Mouse (Mus musculus): Measurements from ENCODE around the gene Tmem150b. TPM values are rescaled to one million over a fixed set of nuclear protein-coding genes. Genes with fewer than 3 reads are reported as not detected.
A peak's percentile ranks its signal among the peaks of the same experiment; 100 is the strongest.

The Tmem150b gene
- 0.14 and 0.20 TPM in 2 replicates for polyA plus RNA-seq (2016; fragmentation: Nextera tagmentation; extraction: Ambion mirVana)

DNA sequence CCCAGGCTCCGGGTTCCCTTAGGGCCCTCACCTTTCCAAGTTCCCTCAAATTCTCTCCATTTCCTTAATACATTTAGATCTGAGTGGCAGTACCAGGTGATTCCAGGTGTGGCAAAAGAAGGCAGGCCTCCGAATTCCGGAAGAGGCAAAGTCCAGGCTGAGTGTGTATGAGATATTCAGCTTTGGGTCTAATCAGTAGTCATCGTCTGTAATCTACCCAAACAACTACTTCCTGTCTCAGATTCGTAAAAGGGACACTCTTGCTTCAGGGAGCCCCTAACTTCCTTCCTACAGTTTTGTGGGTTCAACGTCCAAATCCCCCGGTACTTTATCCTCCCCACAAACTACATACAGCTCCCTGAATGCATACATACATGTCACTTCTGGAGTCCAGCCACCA is at the start of gene Tmem150b:
TSS of gene Tmem150b (minus strand) at position 81 of the 400 bp plus-strand sequence.
- Histone ChIP-seq H3K4me3 (no peak within 1 kb of the TSS; the same call in 1 of the 2 replicates), H3K4me1 (no peaks in the 10 kb centered on the region), H3K27me3 (replicated peaks; ENCODE audit: low read depth, poor library complexity, severe bottlenecking) (no peaks in the 10 kb centered on the region), H3K27ac (replicated peaks) (no peak within 1 kb of the TSS), H3K9me3 (no peaks in the 10 kb centered on the region), H3K36me3 (replicated peaks) (no peaks in the 10 kb centered on the region)
- 84% methylated on average over 7 of the region's 7 CpGs for WGBS
- DNase-seq (ENCODE audit: low spot score) = no peak

DNA sequence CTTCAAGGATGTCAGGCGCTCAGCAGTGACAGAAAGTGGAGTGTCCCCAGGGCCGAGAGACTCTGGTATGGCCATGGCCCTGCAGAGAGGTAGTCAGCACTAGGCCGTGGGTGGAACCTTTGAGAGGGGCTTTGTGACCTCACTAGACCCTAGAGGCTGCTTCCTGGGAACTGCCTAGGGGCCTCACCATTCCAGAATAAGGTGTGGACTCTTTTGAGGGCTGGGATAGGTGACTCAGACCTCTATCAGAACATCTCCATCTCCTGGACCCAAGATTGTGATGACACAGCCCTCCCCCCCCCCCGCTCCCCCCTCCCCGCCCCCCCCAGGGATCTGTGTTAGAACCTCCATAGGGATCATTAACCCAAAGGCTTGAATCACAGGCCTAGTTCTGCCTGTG is 46.2 kb upstream of the Tmem150b start, which contains the start of gene Fam71e2:
TSS of gene Fam71e2 (minus strand) at position 101 of the 400 bp plus-strand sequence.
- no peaks in the 10 kb centered on the region for H3K36me3 ChIP-seq (replicated peaks)
- WGBS = 72% methylated on average over 5 of the region's 5 CpGs
- H3K27me3 ChIP-seq (replicated peaks; ENCODE audit: low read depth, poor library complexity, severe bottlenecking) = peaks cover 20% of the 10 kb centered on the region
- H3K27ac ChIP-seq (replicated peaks) = no peak within 1 kb of the TSS
- no peaks in the 10 kb centered on the region for H3K9me3 ChIP-seq
- DNase-seq (ENCODE audit: low spot score) = no peak
- no peak within 1 kb of the TSS for H3K4me3 ChIP-seq
- H3K4me1 ChIP-seq = no peaks in the 10 kb centered on the region

DNA sequence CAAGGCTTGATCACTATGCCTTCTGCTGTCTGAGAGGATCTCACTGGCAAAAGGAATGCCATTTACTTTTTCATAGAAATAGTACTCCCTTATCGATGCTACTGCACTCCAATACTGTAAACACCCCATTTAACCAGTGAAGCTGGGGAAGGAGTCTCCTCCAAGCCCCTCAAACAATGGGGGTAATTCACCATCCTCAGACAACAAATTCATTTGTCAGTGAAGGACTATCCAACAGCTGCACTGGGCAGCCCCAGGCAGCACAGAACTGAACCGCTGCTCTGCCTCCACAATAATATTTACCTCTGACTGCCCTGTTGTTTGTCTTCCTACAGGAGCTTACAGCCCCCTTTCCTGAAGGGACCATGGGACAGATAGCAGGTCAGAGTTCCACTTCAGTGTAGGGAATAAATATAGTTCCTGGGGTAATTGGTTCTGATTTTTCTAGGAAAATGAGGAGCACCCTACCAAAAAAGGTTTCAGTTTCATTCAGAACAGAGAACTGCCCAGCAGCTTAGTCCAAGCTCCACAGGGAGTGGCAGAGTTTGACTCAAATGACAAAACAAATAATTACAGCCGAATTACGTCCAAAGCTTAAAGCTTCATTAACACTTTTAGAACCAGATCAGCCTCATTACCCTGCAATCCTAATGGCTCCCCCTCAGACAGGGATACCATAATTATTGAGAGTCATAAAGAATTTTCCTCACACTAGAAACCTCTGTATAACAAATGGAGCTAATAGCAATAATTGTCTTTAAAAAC is 40.1 kb upstream of the Tmem150b start:
- 6% methylated on average over 4 of the region's 4 CpGs for WGBS
- Histone ChIP-seq H3K9me3 (no peaks in the 10 kb centered on the region), H3K27ac (replicated peaks) (no peak overlapping the region), H3K4me3 (no peak overlapping the region), H3K27me3 (replicated peaks; ENCODE audit: low read depth, poor library complexity, severe bottlenecking) (no peaks in the 10 kb centered on the region), H3K4me1 (peaks cover 14% of the 10 kb centered on the region), H3K36me3 (replicated peaks) (no peaks in the 10 kb centered on the region)
- no peak for DNase-seq (ENCODE audit: low spot score)

DNA sequence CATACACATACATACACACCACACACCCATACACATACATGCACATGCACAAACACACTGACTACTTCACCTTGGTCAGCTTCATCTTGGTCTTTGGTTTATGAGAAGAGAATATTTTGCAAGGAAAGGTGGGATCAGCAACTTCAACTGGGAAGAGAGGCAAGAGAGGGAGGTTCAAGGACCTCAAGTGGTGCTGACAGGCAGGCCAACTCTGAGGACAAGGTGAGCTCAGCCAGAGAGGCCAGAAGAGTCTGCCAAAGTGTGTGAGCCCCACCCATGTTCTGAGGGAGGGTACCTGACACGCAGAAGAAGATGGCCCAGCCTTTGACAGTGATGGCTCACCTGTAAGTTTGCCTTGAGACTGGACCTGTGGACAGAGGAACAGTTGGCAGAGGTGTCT is 34.6 kb upstream of the Tmem150b start:
- Histone ChIP-seq H3K27me3 (replicated peaks; ENCODE audit: low read depth, poor library complexity, severe bottlenecking) (no peaks in the 10 kb centered on the region; the same call in 1 of the 2 replicates), H3K4me1 (peaks cover under 1% of the 10 kb centered on the region), H3K36me3 (replicated peaks) (no peaks in the 10 kb centered on the region), H3K4me3 (no peak overlapping the region), H3K9me3 (peaks cover 3% of the 10 kb centered on the region; the same call in 1 of the 2 replicates), H3K27ac (replicated peaks) (no peak overlapping the region)
- no peak for DNase-seq (ENCODE audit: low spot score)
- 57% methylated on average over 1 of the region's 1 CpGs for WGBS

DNA sequence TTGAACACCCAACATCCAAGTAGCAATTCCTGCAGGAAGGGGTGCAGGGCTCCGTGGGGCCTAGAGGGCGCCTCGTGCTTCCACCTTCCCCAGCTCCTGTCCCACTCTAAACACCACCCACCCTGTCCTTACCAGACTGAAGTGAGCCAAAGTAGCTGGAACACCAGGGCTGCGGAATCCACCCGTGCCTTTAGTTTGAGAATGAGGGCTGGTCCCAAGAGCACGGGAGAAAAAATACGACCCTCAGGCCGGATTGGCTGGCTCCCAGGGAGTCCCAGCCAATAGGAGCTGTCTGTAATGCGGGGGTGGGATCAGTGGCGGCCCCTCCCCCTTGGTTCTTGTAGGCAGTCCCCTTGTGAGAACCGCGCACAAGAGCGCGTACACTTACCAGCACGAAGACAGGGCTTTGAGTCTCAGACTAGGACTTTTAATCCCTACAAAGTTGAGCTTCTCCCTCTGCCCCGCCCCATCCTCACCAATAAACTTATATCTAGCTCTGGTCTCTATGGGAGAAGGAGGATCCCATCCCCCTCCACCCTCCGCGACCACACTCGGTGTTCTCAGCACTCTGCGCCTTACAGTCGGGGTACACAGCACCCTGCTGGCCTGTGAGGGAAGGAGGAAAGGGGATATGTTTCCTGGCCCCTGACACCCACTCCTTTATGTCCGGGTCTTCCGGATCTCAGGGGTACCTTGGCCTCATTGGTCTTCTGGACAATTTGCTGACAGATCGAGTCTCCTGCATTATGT is 27.9 kb upstream of the Tmem150b start, which contains the start of gene Cox6b2:
TSS of gene Cox6b2 (minus strand) at position 274 of the 750 bp plus-strand sequence.
- H3K9me3 ChIP-seq = peaks cover 3% of the 10 kb centered on the region; the same call in 1 of the 2 replicates
- H3K27ac ChIP-seq (replicated peaks) = peak within 1 kb of the TSS; percentile 85
- peaks cover 12% of the 10 kb centered on the region for H3K27me3 ChIP-seq (replicated peaks; ENCODE audit: low read depth, poor library complexity, severe bottlenecking)
- WGBS = 3% methylated on average over 24 of the region's 24 CpGs
- peaks cover 6% of the 10 kb centered on the region; the same call in 1 of the 2 replicates for H3K36me3 ChIP-seq (replicated peaks)
- peak within 1 kb of the TSS; percentile 59 for H3K4me3 ChIP-seq
- DNase-seq (ENCODE audit: low spot score) = peak; percentile 94
- H3K4me1 ChIP-seq = peaks cover 21% of the 10 kb centered on the region

DNA sequence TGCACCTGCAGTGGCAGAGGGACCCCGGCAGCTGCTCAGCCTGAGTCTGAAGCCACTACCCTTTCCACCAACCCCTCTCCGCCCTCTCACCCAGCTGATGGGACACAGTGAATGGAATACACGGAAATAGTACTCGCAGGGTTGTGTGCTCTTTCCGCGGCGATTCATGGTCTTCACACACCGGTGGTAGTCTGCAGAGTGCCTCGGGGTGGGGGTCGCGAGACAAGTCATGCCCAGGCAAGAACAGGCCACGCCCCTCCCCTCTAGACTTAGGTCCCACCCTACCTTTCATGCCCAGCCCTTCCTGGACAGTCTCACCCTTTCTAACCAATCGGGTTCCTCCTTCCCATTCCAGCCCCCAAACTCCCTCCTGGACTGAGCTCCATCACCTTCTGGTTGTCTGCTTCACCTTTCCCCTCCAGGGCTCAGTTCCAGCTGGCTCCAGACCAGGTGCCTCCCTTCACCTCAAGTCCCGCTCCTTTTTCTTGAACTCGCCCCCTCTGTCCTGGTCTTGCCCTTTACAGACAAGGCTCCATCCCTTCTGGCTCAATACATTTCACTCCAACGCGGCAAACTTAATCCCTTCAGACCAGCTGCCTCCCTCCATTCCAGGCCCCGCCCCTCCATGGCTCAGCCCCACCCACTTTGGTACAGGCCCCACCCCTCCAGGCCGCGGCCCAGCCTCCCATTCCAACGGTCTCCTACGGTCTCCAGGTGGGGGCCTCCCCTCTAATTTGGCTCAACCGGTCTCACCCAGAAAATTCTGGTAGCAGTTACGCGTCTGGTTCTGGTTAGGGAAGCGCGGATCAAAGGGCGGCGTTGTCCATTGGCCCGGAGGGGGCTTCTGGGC is 27.1 kb upstream of the Tmem150b start:
- H3K27me3 ChIP-seq (replicated peaks; ENCODE audit: low read depth, poor library complexity, severe bottlenecking) = peaks cover 12% of the 10 kb centered on the region
- H3K9me3 ChIP-seq = peaks cover 3% of the 10 kb centered on the region; the same call in 1 of the 2 replicates
- peak; percentile 87 for DNase-seq (ENCODE audit: low spot score)
- peak overlapping the region; percentile 85 for H3K27ac ChIP-seq (replicated peaks)
- peaks cover 6% of the 10 kb centered on the region; the same call in 1 of the 2 replicates for H3K36me3 ChIP-seq (replicated peaks)
- peak overlapping the region; percentile 59 for H3K4me3 ChIP-seq
- peaks cover 21% of the 10 kb centered on the region for H3K4me1 ChIP-seq
- 1% methylated on average over 30 of the region's 30 CpGs for WGBS

DNA sequence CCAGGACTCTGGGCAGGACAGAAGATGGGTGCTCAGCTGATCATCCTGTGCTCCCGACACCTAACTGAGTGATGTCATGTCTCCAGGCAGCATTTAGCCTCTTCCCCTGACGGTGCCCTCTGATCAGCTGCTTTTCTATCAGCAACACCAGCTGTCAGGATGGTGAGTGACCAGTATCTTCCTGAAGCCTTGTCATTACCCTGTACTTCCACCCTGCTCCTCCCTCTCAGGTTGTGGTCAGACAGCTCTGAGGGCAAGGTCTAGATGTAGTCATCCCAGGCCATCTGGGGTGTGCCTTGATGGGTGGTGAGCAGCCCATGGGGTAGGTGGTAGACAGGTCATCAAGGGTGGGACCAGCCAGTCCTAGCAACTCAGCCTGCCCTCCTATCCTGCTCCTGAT is 24.1 kb upstream of the Tmem150b start:
- Histone ChIP-seq H3K9me3 (no peaks in the 10 kb centered on the region), H3K4me1 (peaks cover 29% of the 10 kb centered on the region)
- 93% methylated on average over 2 of the region's 2 CpGs for WGBS

DNA sequence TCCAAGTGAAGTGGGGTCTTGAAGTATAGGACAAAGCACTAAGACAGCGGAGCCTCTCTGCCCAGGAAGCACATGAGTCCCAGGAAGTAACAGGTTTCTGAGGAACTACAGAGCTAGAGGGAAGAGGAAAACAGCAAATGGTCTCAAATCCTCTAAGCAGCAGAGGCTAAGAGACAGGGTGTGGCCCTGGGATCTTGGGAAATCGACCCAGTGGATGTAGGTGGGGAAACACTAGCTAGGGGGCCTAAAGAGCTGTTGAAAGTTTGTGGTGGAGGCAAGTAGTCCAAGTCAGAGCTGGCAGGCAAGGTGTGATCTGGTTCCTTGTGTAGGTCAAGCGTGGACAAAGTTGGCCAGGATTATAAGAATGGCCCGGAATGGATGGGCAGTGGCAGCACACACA is 23.3 kb upstream of the Tmem150b start:
- H3K9me3 ChIP-seq = no peaks in the 10 kb centered on the region
- no peak overlapping the region; the same call in 1 of the 2 replicates for H3K27ac ChIP-seq (replicated peaks)
- H3K4me1 ChIP-seq = peaks cover 29% of the 10 kb centered on the region
- no peak overlapping the region for H3K4me3 ChIP-seq
- 82% methylated on average over 4 of the region's 4 CpGs for WGBS
- no peaks in the 10 kb centered on the region for H3K27me3 ChIP-seq (replicated peaks; ENCODE audit: low read depth, poor library complexity, severe bottlenecking)
- H3K36me3 ChIP-seq (replicated peaks) = peaks cover 44% of the 10 kb centered on the region
- DNase-seq (ENCODE audit: low spot score) = no peak

More for the DNA sequence above, 24.1 kb upstream of the Tmem150b start:
- peaks cover 36% of the 10 kb centered on the region for H3K36me3 ChIP-seq (replicated peaks)
- peaks cover 7% of the 10 kb centered on the region for H3K27me3 ChIP-seq (replicated peaks; ENCODE audit: low read depth, poor library complexity, severe bottlenecking)
- DNase-seq (ENCODE audit: low spot score) = no peak
- H3K27ac ChIP-seq (replicated peaks) = no peak overlapping the region
- no peak overlapping the region for H3K4me3 ChIP-seq

DNA sequence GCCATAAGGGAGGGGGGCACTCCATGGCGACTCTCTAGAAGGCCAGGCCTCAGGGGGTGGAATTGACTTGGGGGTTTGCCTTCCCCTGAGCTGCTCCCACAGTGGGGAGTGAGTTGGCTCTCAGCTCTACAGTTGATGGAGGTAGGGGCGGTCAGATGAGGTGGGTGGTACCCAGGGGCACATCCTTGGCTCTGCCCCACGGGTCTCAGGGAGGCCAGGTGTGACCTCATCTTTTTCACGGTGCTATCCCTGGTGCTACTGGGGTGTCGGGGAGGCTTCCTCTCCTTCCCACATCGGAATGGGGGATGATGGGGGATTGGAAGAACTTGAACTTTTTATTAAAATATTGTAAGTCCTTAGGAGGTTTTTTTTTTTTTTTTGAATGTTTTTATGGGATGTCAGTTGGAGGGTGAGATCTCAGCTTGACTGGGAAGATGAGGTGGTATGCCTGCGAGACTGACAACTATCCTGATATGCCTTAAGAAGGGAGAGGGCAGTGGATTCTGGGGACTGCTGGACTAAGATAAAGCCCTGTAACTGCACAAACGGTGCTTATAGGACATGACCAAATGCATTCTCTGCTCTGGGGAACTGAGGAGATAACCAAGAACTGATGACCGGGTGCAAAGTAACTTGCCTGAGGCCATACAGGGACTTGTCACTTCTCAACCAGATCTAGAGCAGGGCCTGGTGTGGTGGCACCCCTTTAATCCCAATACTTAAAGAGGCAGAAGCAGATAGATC is 22.3 kb upstream of the Tmem150b start:
- H3K4me1 ChIP-seq = peaks cover 28% of the 10 kb centered on the region
- H3K36me3 ChIP-seq (replicated peaks) = peaks cover 54% of the 10 kb centered on the region
- no peak for DNase-seq (ENCODE audit: low spot score)
- H3K27ac ChIP-seq (replicated peaks) = no peak overlapping the region
- no peaks in the 10 kb centered on the region for H3K9me3 ChIP-seq
- no peaks in the 10 kb centered on the region for H3K27me3 ChIP-seq (replicated peaks; ENCODE audit: low read depth, poor library complexity, severe bottlenecking)
- WGBS = 75% methylated on average over 9 of the region's 9 CpGs
- H3K4me3 ChIP-seq = no peak overlapping the region

DNA sequence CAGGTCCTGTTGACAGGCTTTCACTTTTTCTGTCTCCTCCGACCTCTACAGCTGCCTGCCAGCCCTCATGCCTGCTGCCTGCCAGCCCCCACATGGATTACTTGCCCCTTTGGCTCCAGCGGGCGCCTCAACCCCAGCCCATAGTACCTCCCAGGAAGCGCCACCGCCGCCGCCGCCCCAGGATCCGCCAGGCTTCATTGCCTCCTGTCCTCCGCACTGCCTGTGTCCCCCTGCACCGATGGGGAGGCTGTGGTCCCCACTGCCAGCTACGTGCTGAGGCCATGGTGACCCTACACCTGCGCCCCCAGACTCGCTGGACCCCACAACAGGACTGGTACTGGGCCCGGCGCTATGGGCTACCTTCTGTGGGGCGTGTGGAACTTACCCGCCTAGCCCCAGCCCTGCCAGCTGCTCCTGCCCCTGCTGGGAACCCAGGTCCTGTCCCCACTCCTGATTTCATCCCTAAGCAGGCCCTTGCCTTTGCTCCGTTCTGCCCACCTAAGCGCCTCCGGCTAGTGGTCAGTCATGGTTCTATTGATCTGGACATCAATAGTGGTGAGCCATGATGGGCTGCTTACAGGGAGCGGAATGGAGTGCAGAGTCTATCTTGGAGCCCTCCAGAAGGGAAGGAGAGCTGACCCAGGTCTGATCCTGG is 21.4 kb upstream of the Tmem150b start:
- Histone ChIP-seq H3K27me3 (replicated peaks; ENCODE audit: low read depth, poor library complexity, severe bottlenecking) (no peaks in the 10 kb centered on the region), H3K4me3 (no peak overlapping the region), H3K9me3 (no peaks in the 10 kb centered on the region), H3K36me3 (replicated peaks) (peaks cover 61% of the 10 kb centered on the region), H3K27ac (replicated peaks) (no peak overlapping the region), H3K4me1 (peaks cover 28% of the 10 kb centered on the region)
- no peak for DNase-seq (ENCODE audit: low spot score)
- 86% methylated on average over 22 of the region's 22 CpGs for WGBS

DNA sequence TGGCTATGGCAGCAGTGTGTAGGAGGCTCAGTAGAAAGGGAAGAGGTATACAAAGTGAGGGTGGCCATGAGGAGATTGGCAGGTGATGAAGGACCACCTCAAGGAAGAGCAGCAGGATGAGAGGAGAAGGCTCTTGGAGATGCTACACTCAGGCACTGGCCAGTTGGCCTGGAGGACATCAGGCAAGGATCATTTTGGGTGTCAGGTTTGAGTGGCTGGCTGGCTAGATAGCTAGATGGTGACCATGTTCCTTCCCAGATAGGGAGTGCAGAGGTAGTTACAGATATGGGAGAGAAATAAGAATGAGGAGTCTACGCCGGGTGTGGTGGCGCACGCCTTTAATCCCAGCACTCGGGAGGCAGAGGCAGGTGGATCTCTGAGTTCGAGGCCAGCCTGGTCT is 19.8 kb upstream of the Tmem150b start:
- Histone ChIP-seq H3K27me3 (replicated peaks; ENCODE audit: low read depth, poor library complexity, severe bottlenecking) (no peaks in the 10 kb centered on the region), H3K4me3 (no peak overlapping the region), H3K9me3 (no peaks in the 10 kb centered on the region), H3K27ac (replicated peaks) (no peak overlapping the region), H3K36me3 (replicated peaks) (peaks cover 61% of the 10 kb centered on the region), H3K4me1 (peaks cover 38% of the 10 kb centered on the region)
- DNase-seq (ENCODE audit: low spot score) = no peak
- 93% methylated on average over 6 of the region's 6 CpGs for WGBS

Measured in embryonic facial prominence, embryonic 10.5 days (tissue).